Mouse (Mus musculus) forebrain, embryonic 12.5 days (tissue): ENCODE measurements at regions not wholly inside any gene's neighbourhood (a gene's known extent, or its start where the extent isn't known, plus 50 kb on each side); places are given as distances from the start of the nearest gene placed in this dataset.

ENCODE experiments used
- ATAC-seq: fragments of 200-750 bp; cut with Nextera tagmentation; 2 replicates; pipeline ENCODE4 v1.8.0; 2017; ENCODE audit warnings: moderate TSS enrichment; ENCODE audit not compliant: low FRiP score
- H3K27ac ChIP-seq: fragments of 300-500 bp; sonication (generic); 2 replicates; pipeline ENCODE4 v1.5.1; 2016; ENCODE audit warnings: mild to moderate bottlenecking
- H3K27me3 ChIP-seq: fragments of 300-500 bp; sonication (generic); 2 replicates; pipeline ENCODE4 v1.6.1; 2016; ENCODE audit warnings: mild to moderate bottlenecking
- H3K36me3 ChIP-seq: fragments of 300-500 bp; sonication (generic); replicated peaks from 2 replicates; pipeline ENCODE4 v1.6.1; 2016; ENCODE audit warnings: mild to moderate bottlenecking
- H3K4me1 ChIP-seq: fragments of 300-500 bp; sonication (generic); 2 replicates; pipeline ENCODE4 v1.6.1; 2016
- H3K4me2 ChIP-seq: fragments of 300-500 bp; sonication (generic); 2 replicates; pipeline ENCODE4 v1.6.1; 2016; ENCODE audit warnings: mild to moderate bottlenecking, moderate library complexity
- H3K4me3 ChIP-seq: fragments of 300-500 bp; sonication (generic); replicated peaks from 2 replicates; pipeline ENCODE4 v1.5.1; 2016; ENCODE audit warnings: mild to moderate bottlenecking
- H3K9ac ChIP-seq: fragments of 300-500 bp; sonication (generic); 2 replicates; pipeline ENCODE4 v1.6.1; 2016; ENCODE audit warnings: mild to moderate bottlenecking
- H3K9me3 ChIP-seq: fragments of 300-500 bp; sonication (generic); 2 replicates; pipeline ENCODE4 v1.6.1; 2016
- WGBS: fragments of 180-500 bp; shearing (Covaris S2); methylation state at CpG from one replicate; pipeline ENCODE4 v1.1.7; 2016; 5-methylcytosine and 5-hydroxymethylcytosine counted together

- no peaks in the 10 kb centered on the region for H3K36me3 ChIP-seq
- no peak overlapping the region for H3K4me3 ChIP-seq
- peaks cover 8% of the 10 kb centered on the region; the same call in 1 of the 2 replicates for H3K4me1 ChIP-seq
- peak; percentile 44; the same call in 1 of the 2 replicates for ATAC-seq
- H3K4me2 ChIP-seq, result no peak overlapping the region
- no peak overlapping the region for H3K27ac ChIP-seq
- 56% methylated on average over 6 of the region's 6 CpGs for WGBS
- H3K27me3 ChIP-seq, result no peaks in the 10 kb centered on the region
- H3K9me3 ChIP-seq, result 0 out of 2 replicates have a peak, but pooled peaks cover 4% of the 10 kb centered on the region
- H3K9ac ChIP-seq, result no peak overlapping the region
These were observed 62.5 kb downstream of the Arrdc4 start for GRCm38 (mm10) chr7:68686396-68687139.

GRCm38 (mm10) chr7:68682929-68683643 is 66.0 kb downstream of the Arrdc4 start:
- Histone ChIP-seq H3K9me3 (no peaks in the 10 kb centered on the region), H3K4me1 (peaks cover 8% of the 10 kb centered on the region; the same call in 1 of the 2 replicates), H3K4me2 (no peak overlapping the region), H3K27ac (no peak overlapping the region), H3K36me3 (no peaks in the 10 kb centered on the region), H3K4me3 (no peak overlapping the region), H3K9ac (no peak overlapping the region), H3K27me3 (no peaks in the 10 kb centered on the region)
- WGBS, result 81% methylated on average over 5 of the region's 5 CpGs
- ATAC-seq, result no peak

- WGBS, result 51% methylated on average over 6 of the region's 6 CpGs
- no peak overlapping the region for H3K9ac ChIP-seq
- H3K4me2 ChIP-seq, result no peak overlapping the region
- peaks cover 8% of the 10 kb centered on the region; the same call in 1 of the 2 replicates for H3K4me1 ChIP-seq
- no peaks in the 10 kb centered on the region for H3K27me3 ChIP-seq
- 0 out of 2 replicates have a peak, but pooled peaks have one; percentile 58 for ATAC-seq
- no peaks in the 10 kb centered on the region for H3K36me3 ChIP-seq
- H3K4me3 ChIP-seq, result no peak overlapping the region
- H3K9me3 ChIP-seq, result no peaks in the 10 kb centered on the region
- H3K27ac ChIP-seq, result no peak overlapping the region
These were observed 66.7 kb downstream of the Arrdc4 start for GRCm38 (mm10) chr7:68682318-68682728.

- H3K9me3 ChIP-seq, result no peaks in the 10 kb centered on the region
- WGBS, result 71% methylated on average over 3 of the region's 3 CpGs
- H3K9ac ChIP-seq, result no peak overlapping the region
- peak; percentile 60; the same call in 1 of the 2 replicates for ATAC-seq
- H3K4me2 ChIP-seq, result no peak overlapping the region
- no peak overlapping the region for H3K4me3 ChIP-seq
- no peaks in the 10 kb centered on the region for H3K4me1 ChIP-seq
- no peaks in the 10 kb centered on the region for H3K36me3 ChIP-seq
- H3K27me3 ChIP-seq, result no peaks in the 10 kb centered on the region
- 0 out of 2 replicates have a peak overlapping the region, but pooled peaks have one; percentile 59 for H3K27ac ChIP-seq
These were observed 69.3 kb downstream of the Arrdc4 start for GRCm38 (mm10) chr7:68679770-68680169.

GRCm38 (mm10) chr7:68667790-68668732 is 81.0 kb downstream of the Arrdc4 start:
- 71% methylated on average over 12 of the region's 12 CpGs for WGBS
- ATAC-seq, result no peak
- H3K36me3 ChIP-seq, result no peaks in the 10 kb centered on the region

GRCm38 (mm10) chr7:68667215-68667614 is 81.8 kb downstream of the Arrdc4 start:
- Histone ChIP-seq H3K4me1 (no peaks in the 10 kb centered on the region), H3K27me3 (0 out of 2 replicates have a peak, but pooled peaks cover 2% of the 10 kb centered on the region)
- no peak for ATAC-seq

More at GRCm38 (mm10) chr7:68667790-68668732, 81.0 kb downstream of the Arrdc4 start:
- Histone ChIP-seq H3K27me3 (0 out of 2 replicates have a peak, but pooled peaks cover 2% of the 10 kb centered on the region), H3K4me1 (no peaks in the 10 kb centered on the region), H3K9ac (no peak overlapping the region), H3K4me3 (no peak overlapping the region), H3K27ac (no peak overlapping the region), H3K4me2 (no peak overlapping the region), H3K9me3 (no peaks in the 10 kb centered on the region)

GRCm38 (mm10) chr7:68656354-68656753 is 92.7 kb downstream of the Arrdc4 start:
- H3K27me3 ChIP-seq, result no peaks in the 10 kb centered on the region
- H3K4me2 ChIP-seq, result no peak overlapping the region
- H3K9me3 ChIP-seq, result peaks cover 2% of the 10 kb centered on the region; the same call in 1 of the 2 replicates
- no peaks in the 10 kb centered on the region for H3K36me3 ChIP-seq
- H3K4me3 ChIP-seq, result no peak overlapping the region
- no peaks in the 10 kb centered on the region for H3K4me1 ChIP-seq
- ATAC-seq, result no peak
- H3K9ac ChIP-seq, result no peak overlapping the region
- no peak overlapping the region for H3K27ac ChIP-seq

More at GRCm38 (mm10) chr7:68667215-68667614, 81.8 kb downstream of the Arrdc4 start:
- H3K9me3 ChIP-seq, result no peaks in the 10 kb centered on the region
- 52% methylated on average over 4 of the region's 4 CpGs for WGBS
- no peak overlapping the region for H3K9ac ChIP-seq
- no peak overlapping the region for H3K4me3 ChIP-seq
- H3K27ac ChIP-seq, result no peak overlapping the region
- no peak overlapping the region for H3K4me2 ChIP-seq
- no peaks in the 10 kb centered on the region for H3K36me3 ChIP-seq

GRCm38 (mm10) chr7:68653534-68653933 is 95.5 kb downstream of the Arrdc4 start:
- no peak for ATAC-seq
- Histone ChIP-seq H3K4me2 (no peak overlapping the region), H3K9me3 (peaks cover 2% of the 10 kb centered on the region; the same call in 1 of the 2 replicates), H3K4me1 (no peaks in the 10 kb centered on the region), H3K36me3 (no peaks in the 10 kb centered on the region), H3K4me3 (no peak overlapping the region), H3K27ac (no peak overlapping the region), H3K9ac (no peak overlapping the region), H3K27me3 (no peaks in the 10 kb centered on the region)
- WGBS, result 79% methylated on average over 1 of the region's 1 CpGs

- peaks cover 2% of the 10 kb centered on the region; the same call in 1 of the 2 replicates for H3K9me3 ChIP-seq
- H3K9ac ChIP-seq, result no peak overlapping the region
- H3K27ac ChIP-seq, result no peak overlapping the region
- ATAC-seq, result no peak
- 74% methylated on average over 4 of the region's 4 CpGs for WGBS
- H3K4me3 ChIP-seq, result no peak overlapping the region
- no peak overlapping the region for H3K4me2 ChIP-seq
- H3K4me1 ChIP-seq, result no peaks in the 10 kb centered on the region
- H3K27me3 ChIP-seq, result no peaks in the 10 kb centered on the region
- no peaks in the 10 kb centered on the region for H3K36me3 ChIP-seq
These were observed 97.6 kb downstream of the Arrdc4 start for GRCm38 (mm10) chr7:68651418-68651817.

- Histone ChIP-seq H3K36me3 (no peaks in the 10 kb centered on the region), H3K9me3 (no peaks in the 10 kb centered on the region), H3K4me2 (no peak overlapping the region), H3K4me3 (no peak overlapping the region), H3K27ac (no peak overlapping the region), H3K27me3 (no peaks in the 10 kb centered on the region), H3K9ac (no peak overlapping the region), H3K4me1 (no peaks in the 10 kb centered on the region)
- WGBS, result 78% methylated on average over 7 of the region's 7 CpGs
- ATAC-seq, result no peak
These were observed 111.4 kb downstream of the Arrdc4 start for GRCm38 (mm10) chr7:68637556-68638215.

- no peaks in the 10 kb centered on the region for H3K9me3 ChIP-seq
- no peak overlapping the region for H3K9ac ChIP-seq
- no peak for ATAC-seq
- no peaks in the 10 kb centered on the region for H3K36me3 ChIP-seq
- H3K4me2 ChIP-seq, result no peak overlapping the region
- no peaks in the 10 kb centered on the region for H3K27me3 ChIP-seq
- no peak overlapping the region for H3K4me3 ChIP-seq
- H3K4me1 ChIP-seq, result no peaks in the 10 kb centered on the region
- 91% methylated on average over 3 of the region's 3 CpGs for WGBS
- no peak overlapping the region for H3K27ac ChIP-seq
These were observed 128.0 kb downstream of the Arrdc4 start for GRCm38 (mm10) chr7:68621080-68621479.
